Mouse (Mus musculus) midbrain, embryonic 16.5 days (tissue): ENCODE measurements around the gene Pkd1l3. TPM values are rescaled to one million over a fixed set of nuclear protein-coding genes. Genes with fewer than 3 reads are reported as not detected.

Source experiments
- ATAC-seq: fragments of 200-750 bp; cut with Nextera tagmentation; 2 replicates; pipeline ENCODE4 v1.8.0; 2017; ENCODE audit warnings: moderate TSS enrichment
- H3K27ac ChIP-seq: fragments of 300-500 bp; sonication (generic); 2 replicates; pipeline ENCODE4 v1.5.1; 2014; ENCODE audit warnings: mild to moderate bottlenecking, low read length, mixed read lengths
- H3K27me3 ChIP-seq: fragments of 300-500 bp; sonication (generic); 2 replicates; pipeline ENCODE4 v1.6.1; 2014; ENCODE audit warnings: low read depth, low read length, mixed read lengths; ENCODE audit not compliant: control insufficient read depth, insufficient read depth
- H3K36me3 ChIP-seq: fragments of 300-500 bp; sonication (generic); 2 replicates; pipeline ENCODE4 v1.6.1; 2014; ENCODE audit warnings: mild to moderate bottlenecking, low read length, moderate library complexity, mixed read lengths; ENCODE audit not compliant: control insufficient read depth, insufficient read depth
- H3K4me1 ChIP-seq: fragments of 300-500 bp; sonication (generic); 2 replicates; pipeline ENCODE4 v1.6.1; 2014; ENCODE audit warnings: mild to moderate bottlenecking, low read length, mixed read lengths; ENCODE audit not compliant: control insufficient read depth, insufficient read depth
- H3K4me2 ChIP-seq: fragments of 300-500 bp; sonication (generic); 2 replicates; pipeline ENCODE4 v1.6.1; 2014; ENCODE audit warnings: mild to moderate bottlenecking, low read length, mixed read lengths
- H3K4me3 ChIP-seq: fragments of 300-500 bp; sonication (generic); 2 replicates; pipeline ENCODE4 v1.5.1; 2014; ENCODE audit warnings: low read depth, mild to moderate bottlenecking, low read length, moderate library complexity, mixed read lengths
- H3K9ac ChIP-seq: fragments of 300-500 bp; sonication (generic); 2 replicates; pipeline ENCODE4 v1.6.1; 2014; ENCODE audit warnings: low read depth, low read length, mixed read lengths
- H3K9me3 ChIP-seq: fragments of 300-500 bp; sonication (generic); replicated peaks from 2 replicates; pipeline ENCODE4 v1.6.1; 2014; ENCODE audit warnings: mild to moderate bottlenecking, low read length, mixed read lengths; ENCODE audit not compliant: control insufficient read depth, poor library complexity, severe bottlenecking
- WGBS: fragments of 180-500 bp; shearing (Covaris S2); extraction: QIAGEN DNeasy Blood & Tissue Kit; methylation state at CpG from one replicate; pipeline ENCODE4 v1.1.7; 2014; 5-methylcytosine and 5-hydroxymethylcytosine counted together
- polyA plus RNA-seq: library from polyadenylated mRNA; unstranded; fragments of >200 nt; fragmentation: Nextera tagmentation; extraction: Ambion mirVana; gene quantifications from 2 replicates; pipeline ENCODE4 v1.2.1, GENCODE M21; 2015

The Pkd1l3 gene
- polyA plus RNA-seq, 1 experiment from 2014 or later, result 0.20 TPM

- Histone ChIP-seq H3K4me3 (peak overlapping the region; percentile 93), H3K9me3 (no peaks in the 10 kb centered on the region), H3K4me2 (peak overlapping the region; percentile 89), H3K36me3 (peaks cover 8% of the 10 kb centered on the region), H3K4me1 (peaks cover 22% of the 10 kb centered on the region), H3K9ac (peak overlapping the region; percentile 100), H3K27ac (peak overlapping the region; percentile 98), H3K27me3 (no peaks in the 10 kb centered on the region; the same call in 1 of the 2 replicates)
- peak; percentile 55 for ATAC-seq
- 13% methylated on average over 24 of the region's 24 CpGs for WGBS
These were observed 90.4 kb downstream of the Pkd1l3 start for GRCm38 (mm10) chr8:109704565-109705319.

GRCm38 (mm10) chr8:109705320-109706075, 91.2 kb downstream of the Pkd1l3 start, which contains the start of gene Zfp821:
Gene Zfp821, plus strand, starts transcription at chr8:109705546.
- no peaks in the 10 kb centered on the region; the same call in 1 of the 2 replicates for H3K27me3 ChIP-seq
- peaks cover 24% of the 10 kb centered on the region for H3K4me1 ChIP-seq
- peak within 1 kb of the TSS; percentile 89 for H3K4me2 ChIP-seq
- H3K9ac ChIP-seq, result peak within 1 kb of the TSS; percentile 100
- under 1% methylated on average over 67 of the region's 100 CpGs for WGBS
- peak within 1 kb of the TSS; percentile 93 for H3K4me3 ChIP-seq
- ATAC-seq, result peak; percentile 81
- H3K9me3 ChIP-seq, result no peaks in the 10 kb centered on the region
- H3K36me3 ChIP-seq, result peaks cover 15% of the 10 kb centered on the region
- H3K27ac ChIP-seq, result peak within 1 kb of the TSS; percentile 98

GRCm38 (mm10) chr8:109706076-109706873, 92.0 kb downstream of the Pkd1l3 start:
- Histone ChIP-seq H3K9ac (peak overlapping the region; percentile 100), H3K4me1 (peaks cover 24% of the 10 kb centered on the region), H3K36me3 (peaks cover 21% of the 10 kb centered on the region), H3K27ac (peak overlapping the region; percentile 98), H3K4me2 (peak overlapping the region; percentile 89), H3K27me3 (no peaks in the 10 kb centered on the region; the same call in 1 of the 2 replicates), H3K9me3 (no peaks in the 10 kb centered on the region), H3K4me3 (peak overlapping the region; percentile 93)
- under 1% methylated on average over 29 of the region's 30 CpGs for WGBS
- ATAC-seq, result peak; percentile 55

- H3K36me3 ChIP-seq, result peaks cover 25% of the 10 kb centered on the region
- WGBS, result 36% methylated on average over 2 of the region's 2 CpGs
- H3K27ac ChIP-seq, result no peak overlapping the region
- H3K4me2 ChIP-seq, result peak overlapping the region; percentile 89
- peak overlapping the region; percentile 100 for H3K9ac ChIP-seq
- peaks cover 24% of the 10 kb centered on the region for H3K4me1 ChIP-seq
- no peaks in the 10 kb centered on the region for H3K9me3 ChIP-seq
- peak; percentile 57; the same call in 1 of the 2 replicates for ATAC-seq
- H3K27me3 ChIP-seq, result no peaks in the 10 kb centered on the region; the same call in 1 of the 2 replicates
- peak overlapping the region; percentile 93 for H3K4me3 ChIP-seq
These were observed 92.5 kb downstream of the Pkd1l3 start for GRCm38 (mm10) chr8:109706874-109707237.

- Histone ChIP-seq H3K4me3 (no peak overlapping the region), H3K4me1 (peaks cover 24% of the 10 kb centered on the region), H3K36me3 (peaks cover 34% of the 10 kb centered on the region), H3K27me3 (no peaks in the 10 kb centered on the region; the same call in 1 of the 2 replicates), H3K9me3 (no peaks in the 10 kb centered on the region), H3K9ac (no peak overlapping the region), H3K4me2 (no peak overlapping the region), H3K27ac (no peak overlapping the region)
- WGBS, result 98% methylated on average over 4 of the region's 4 CpGs
- no peak for ATAC-seq
These were observed 93.6 kb downstream of the Pkd1l3 start for GRCm38 (mm10) chr8:109707921-109708320.

- no peak overlapping the region for H3K4me3 ChIP-seq
- H3K4me1 ChIP-seq, result peaks cover 15% of the 10 kb centered on the region
- H3K36me3 ChIP-seq, result peaks cover 56% of the 10 kb centered on the region
- no peak overlapping the region for H3K9ac ChIP-seq
- H3K27ac ChIP-seq, result no peak overlapping the region
- WGBS, result 89% methylated on average over 1 of the region's 1 CpGs
- no peaks in the 10 kb centered on the region for H3K9me3 ChIP-seq
- H3K4me2 ChIP-seq, result no peak overlapping the region
- H3K27me3 ChIP-seq, result no peaks in the 10 kb centered on the region
- no peak for ATAC-seq
These were observed 98.2 kb downstream of the Pkd1l3 start for GRCm38 (mm10) chr8:109712521-109712920.

- Histone ChIP-seq H3K36me3 (peaks cover 60% of the 10 kb centered on the region), H3K4me1 (0 out of 2 replicates have a peak, but pooled peaks cover 3% of the 10 kb centered on the region), H3K27ac (no peak overlapping the region), H3K4me3 (no peak overlapping the region), H3K4me2 (no peak overlapping the region), H3K27me3 (no peaks in the 10 kb centered on the region), H3K9ac (no peak overlapping the region), H3K9me3 (no peaks in the 10 kb centered on the region)
- no peak for ATAC-seq
- WGBS, result 92% methylated on average over 5 of the region's 5 CpGs
These were observed 100.6 kb downstream of the Pkd1l3 start for GRCm38 (mm10) chr8:109714961-109715360.
